Mouse (Mus musculus) forebrain, embryonic 10.5 days (tissue): ENCODE data around the gene Camkmt. TPM values are rescaled to one million over a fixed set of nuclear protein-coding genes. Genes with fewer than 3 reads are reported as not detected.

Experiments
- DNase-seq: peaks from one replicate; pipeline ENCODE4 v3.0.0-alpha.2; 2017; ENCODE audit warnings: low spot score; ENCODE audit errors: extremely low spot score
- H3K27ac ChIP-seq: fragments of 300-500 bp; sonication (generic); 2 replicates; pipeline ENCODE4 v1.5.1; 2016; ENCODE audit warnings: mild to moderate bottlenecking
- H3K27me3 ChIP-seq: fragments of 300-500 bp; sonication (generic); 2 replicates; pipeline ENCODE4 v1.6.1; 2016; ENCODE audit warnings: mild to moderate bottlenecking; ENCODE audit not compliant: poor library complexity, severe bottlenecking
- H3K36me3 ChIP-seq: fragments of 300-500 bp; sonication (generic); replicated peaks from 2 replicates; pipeline ENCODE4 v1.6.1; 2016; ENCODE audit warnings: mild to moderate bottlenecking, moderate library complexity
- H3K4me1 ChIP-seq: fragments of 300-500 bp; sonication (generic); 2 replicates; pipeline ENCODE4 v1.6.1; 2016
- H3K4me3 ChIP-seq: fragments of 300-500 bp; sonication (generic); 2 replicates; pipeline ENCODE4 v1.5.1; 2016; ENCODE audit warnings: mild to moderate bottlenecking, moderate library complexity
- H3K9me3 ChIP-seq: fragments of 300-500 bp; sonication (generic); 2 replicates; pipeline ENCODE4 v1.6.1; 2016; ENCODE audit warnings: mild to moderate bottlenecking, moderate library complexity
- WGBS: fragments of 180-500 bp; shearing (Covaris S2); methylation state at CpG from one replicate; pipeline ENCODE4 v1.1.7; 2016; 5-methylcytosine and 5-hydroxymethylcytosine counted together
- polyA plus RNA-seq: library from polyadenylated mRNA; unstranded; fragments of >200 nt; fragmentation: Nextera tagmentation; extraction: Ambion mirVana; gene quantifications from 2 replicates; pipeline ENCODE4 v1.2.1, GENCODE M21; 2016

Camkmt gene
- polyA plus RNA-seq, 1 experiment from 2014 or later = 14.0 TPM

DNA sequence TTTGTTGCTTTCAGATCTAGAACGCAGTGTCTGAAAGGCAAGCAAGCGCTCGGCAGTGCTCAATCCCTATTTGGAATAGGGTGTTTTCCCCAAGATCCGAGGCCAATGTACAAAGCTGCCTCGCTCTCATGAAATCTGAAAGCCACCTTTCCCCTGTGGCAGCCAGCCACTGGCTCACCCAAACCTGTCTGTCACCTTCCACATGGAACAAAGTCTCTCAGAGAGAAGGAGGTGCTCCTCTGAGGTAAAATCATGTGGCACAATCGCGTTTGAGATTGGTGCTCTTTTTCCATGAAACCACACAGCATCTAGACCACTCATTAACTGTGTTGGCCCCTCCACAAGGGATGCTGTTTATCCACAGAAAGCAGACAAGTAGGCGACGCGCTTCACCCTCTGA, 238.5 kb downstream of the Camkmt start:
- H3K4me3 ChIP-seq = no peak overlapping the region
- no peak overlapping the region for H3K27ac ChIP-seq
- H3K9me3 ChIP-seq = no peaks in the 10 kb centered on the region
- H3K27me3 ChIP-seq = 0 out of 2 replicates have a peak, but pooled peaks cover 6% of the 10 kb centered on the region
- H3K4me1 ChIP-seq = no peaks in the 10 kb centered on the region
- DNase-seq = no peak
- WGBS = 92% methylated on average over 10 of the region's 10 CpGs
- no peaks in the 10 kb centered on the region for H3K36me3 ChIP-seq

DNA sequence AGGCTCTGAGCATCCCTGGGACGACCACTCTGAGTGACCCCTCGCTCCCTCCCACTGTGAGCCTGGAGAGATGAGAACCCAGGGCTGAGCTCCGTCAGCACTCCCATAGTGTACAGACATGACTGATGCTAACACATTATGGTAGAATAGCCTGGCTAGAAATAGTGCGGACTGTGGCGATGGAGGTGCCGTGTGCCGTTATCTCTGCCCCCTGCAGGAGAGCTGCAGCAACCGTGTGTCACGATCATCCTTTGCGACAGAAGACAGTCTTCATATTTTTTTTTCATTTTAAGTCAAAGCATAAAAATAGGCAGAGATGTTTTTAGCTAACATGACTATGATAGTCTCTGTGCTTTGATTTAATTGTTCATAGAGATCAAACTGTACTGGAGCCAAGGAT, 245.1 kb downstream of the Camkmt start:
- 86% methylated on average over 10 of the region's 10 CpGs for WGBS
- Histone ChIP-seq H3K27ac (no peak overlapping the region), H3K9me3 (no peaks in the 10 kb centered on the region), H3K27me3 (0 out of 2 replicates have a peak, but pooled peaks cover 6% of the 10 kb centered on the region), H3K4me1 (peaks cover 7% of the 10 kb centered on the region), H3K4me3 (no peak overlapping the region), H3K36me3 (no peaks in the 10 kb centered on the region)
- DNase-seq = no peak

DNA sequence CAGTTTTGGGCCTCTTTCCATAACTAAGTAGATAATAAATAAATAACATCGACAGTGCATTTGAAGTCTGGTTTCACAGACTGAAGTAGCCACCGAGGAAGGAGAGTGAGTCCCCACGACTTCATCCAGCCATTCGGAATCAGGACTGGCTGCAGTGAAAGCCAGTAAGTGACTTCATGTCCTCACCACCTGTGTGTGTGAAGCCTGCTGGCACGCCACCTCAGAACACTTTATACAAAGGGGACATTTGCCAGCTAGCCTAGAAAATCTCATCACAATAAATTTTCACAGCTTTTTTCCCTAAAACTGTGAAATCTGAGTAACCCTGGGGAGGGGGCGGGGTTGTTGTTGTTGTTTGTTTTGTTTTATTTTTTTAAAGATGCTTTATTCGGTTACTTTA, 247.3 kb downstream of the Camkmt start:
- Histone ChIP-seq H3K36me3 (no peaks in the 10 kb centered on the region), H3K27ac (no peak overlapping the region), H3K4me3 (no peak overlapping the region), H3K27me3 (0 out of 2 replicates have a peak, but pooled peaks cover 6% of the 10 kb centered on the region), H3K9me3 (no peaks in the 10 kb centered on the region), H3K4me1 (peaks cover 14% of the 10 kb centered on the region)
- DNase-seq = no peak
- WGBS = 78% methylated on average over 7 of the region's 7 CpGs

DNA sequence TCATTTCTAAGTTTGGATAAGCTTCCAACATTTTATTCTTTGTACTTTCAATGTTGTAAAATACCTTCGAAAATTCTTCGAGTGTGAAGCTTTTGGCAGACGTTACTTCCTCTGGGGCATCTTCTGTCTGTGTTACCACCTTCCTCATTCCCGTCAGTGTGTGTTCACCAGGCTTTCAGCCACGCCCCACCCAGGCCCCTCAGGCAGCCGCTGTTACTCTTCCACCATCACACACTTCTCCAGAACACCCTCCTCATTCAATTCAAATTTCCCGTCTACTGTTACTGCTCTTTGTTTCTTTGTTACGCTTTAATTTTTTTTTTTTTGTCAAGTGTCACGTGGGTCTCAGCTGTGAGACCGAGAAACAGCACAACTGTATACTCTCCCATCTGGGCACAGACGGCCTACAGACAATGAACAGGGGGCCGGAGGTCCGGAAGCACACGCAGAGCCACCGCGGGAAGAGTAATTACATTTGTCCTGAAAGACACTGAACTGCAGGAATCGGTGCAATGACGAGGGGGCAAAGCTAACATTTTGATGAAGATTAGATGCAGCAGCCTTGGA, 250.9 kb downstream of the Camkmt start:
- no peak for DNase-seq
- Histone ChIP-seq H3K9me3 (no peaks in the 10 kb centered on the region), H3K4me1 (peaks cover 20% of the 10 kb centered on the region), H3K27me3 (no peaks in the 10 kb centered on the region), H3K27ac (no peak overlapping the region), H3K4me3 (no peak overlapping the region), H3K36me3 (no peaks in the 10 kb centered on the region)
- 70% methylated on average over 18 of the region's 18 CpGs for WGBS

DNA sequence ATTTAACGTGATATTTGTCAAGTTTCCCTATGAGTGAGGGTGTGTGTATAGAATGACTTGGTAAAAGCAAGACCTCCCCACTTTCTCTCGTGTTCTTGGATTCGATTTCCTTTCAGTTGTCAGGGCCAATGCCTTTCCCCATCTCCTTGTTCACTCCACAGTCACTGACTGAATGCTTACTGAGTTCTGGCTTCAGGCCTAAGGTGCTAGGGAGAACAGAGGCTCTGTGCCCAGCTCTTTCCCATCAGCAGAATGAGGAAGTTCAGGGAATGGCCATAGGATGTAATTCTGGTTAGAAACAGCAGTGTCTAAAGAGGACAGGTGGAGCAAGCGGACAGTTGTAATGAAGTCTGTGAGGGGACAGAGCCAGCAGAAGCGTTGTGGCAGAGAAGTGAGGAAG, 252.1 kb downstream of the Camkmt start:
- Histone ChIP-seq H3K4me3 (no peak overlapping the region), H3K9me3 (no peaks in the 10 kb centered on the region), H3K27me3 (no peaks in the 10 kb centered on the region), H3K4me1 (peaks cover 13% of the 10 kb centered on the region; the same call in 1 of the 2 replicates), H3K36me3 (no peaks in the 10 kb centered on the region), H3K27ac (no peak overlapping the region)
- DNase-seq = no peak
- WGBS = 92% methylated on average over 5 of the region's 5 CpGs

DNA sequence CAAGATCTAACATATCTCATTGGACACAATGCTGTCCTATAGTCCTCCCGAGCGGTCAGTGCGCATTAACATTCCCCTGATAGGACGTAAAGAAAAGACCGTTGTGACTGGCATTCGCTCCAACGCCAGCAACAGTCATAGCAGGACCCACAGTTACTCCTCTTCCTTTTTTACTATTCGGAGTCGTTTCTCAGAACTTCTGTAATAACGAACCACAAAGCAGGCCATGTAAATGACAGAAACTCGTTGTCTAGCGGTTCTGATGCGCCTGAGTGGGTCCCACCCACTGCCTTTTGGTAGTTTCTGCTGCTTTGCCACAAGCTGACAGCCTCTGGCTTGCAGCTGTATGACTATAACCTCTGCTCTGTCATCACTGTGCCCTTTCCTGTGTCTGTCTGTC, 253.1 kb downstream of the Camkmt start:
- Histone ChIP-seq H3K9me3 (no peaks in the 10 kb centered on the region), H3K4me1 (peaks cover 13% of the 10 kb centered on the region; the same call in 1 of the 2 replicates), H3K27ac (no peak overlapping the region), H3K4me3 (no peak overlapping the region), H3K36me3 (no peaks in the 10 kb centered on the region), H3K27me3 (no peaks in the 10 kb centered on the region)
- no peak for DNase-seq
- 85% methylated on average over 13 of the region's 13 CpGs for WGBS

DNA sequence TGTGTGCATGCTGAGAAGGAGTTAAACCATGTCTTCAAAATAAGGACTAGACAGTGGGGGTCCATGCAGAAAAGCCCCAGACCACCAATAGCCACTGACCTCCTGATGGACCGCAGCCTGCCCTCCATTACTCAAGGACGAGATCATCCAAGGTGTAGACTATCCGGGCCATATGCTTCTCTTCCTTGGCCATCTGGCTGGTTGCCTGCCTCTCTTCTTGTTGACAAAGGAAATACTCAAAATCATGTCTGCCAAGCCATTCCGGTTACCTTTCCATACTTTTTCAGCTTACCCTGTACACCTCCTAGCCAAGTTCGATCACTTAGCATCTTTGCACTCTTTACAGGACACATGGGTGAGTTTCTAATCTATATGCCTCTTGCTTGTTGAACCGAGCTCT, 256.3 kb downstream of the Camkmt start:
- H3K4me3 ChIP-seq = no peak overlapping the region
- peaks cover 16% of the 10 kb centered on the region for H3K4me1 ChIP-seq
- H3K36me3 ChIP-seq = no peaks in the 10 kb centered on the region
- no peak for DNase-seq
- H3K9me3 ChIP-seq = no peaks in the 10 kb centered on the region
- 92% methylated on average over 6 of the region's 6 CpGs for WGBS
- no peak overlapping the region for H3K27ac ChIP-seq
- H3K27me3 ChIP-seq = no peaks in the 10 kb centered on the region

DNA sequence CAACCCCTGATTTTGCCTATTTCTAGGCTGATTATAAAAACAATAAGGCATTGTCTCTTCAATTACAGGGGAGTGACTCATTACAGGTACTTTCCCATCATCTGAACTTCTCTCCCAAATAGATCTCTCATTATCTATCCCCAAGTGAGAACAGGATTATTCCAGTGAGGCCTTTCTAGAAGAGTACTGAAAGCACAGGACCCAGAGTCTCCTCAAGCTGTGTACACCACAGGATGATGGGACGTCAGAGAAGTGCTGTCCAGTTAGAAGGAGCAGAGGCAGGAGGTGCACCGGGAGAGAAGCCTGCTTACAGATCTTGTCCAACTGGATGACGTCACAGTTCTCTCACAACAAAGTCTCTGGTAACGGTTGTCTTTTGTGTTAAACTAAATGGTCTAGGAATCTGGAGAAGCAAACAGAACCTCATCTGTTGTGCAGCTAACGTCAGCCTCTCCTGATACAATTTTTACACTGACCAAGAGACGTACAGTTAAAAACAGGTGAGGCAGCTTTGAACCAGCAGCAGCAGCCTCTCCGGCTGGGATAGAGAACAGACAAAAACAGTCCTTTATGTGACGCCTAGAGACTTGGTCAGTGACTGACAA, 259.1 kb downstream of the Camkmt start:
- Histone ChIP-seq H3K36me3 (no peaks in the 10 kb centered on the region), H3K27ac (no peak overlapping the region), H3K27me3 (no peaks in the 10 kb centered on the region), H3K4me3 (no peak overlapping the region), H3K9me3 (no peaks in the 10 kb centered on the region), H3K4me1 (peaks cover 10% of the 10 kb centered on the region)
- DNase-seq = no peak
- WGBS = 52% methylated on average over 8 of the region's 8 CpGs

DNA sequence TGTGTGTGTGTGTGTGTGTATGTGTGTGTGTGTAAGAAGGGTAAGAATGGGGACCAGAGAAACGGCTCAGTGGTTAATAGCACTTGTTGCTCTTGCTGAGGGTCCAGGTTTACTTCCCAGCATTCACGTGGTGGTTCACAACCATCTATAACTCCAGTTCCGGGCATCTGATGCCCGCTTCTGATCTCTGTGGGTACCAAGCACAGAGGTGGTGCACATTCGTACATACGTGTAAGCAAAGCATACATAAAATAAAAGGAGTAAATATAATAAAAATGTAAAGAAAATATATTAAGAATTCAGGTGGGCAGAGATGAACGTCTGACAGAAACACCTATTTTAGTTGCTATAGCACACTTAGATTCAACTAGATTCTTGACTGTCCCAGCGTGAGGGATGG, 260.9 kb downstream of the Camkmt start:
- no peaks in the 10 kb centered on the region for H3K9me3 ChIP-seq
- H3K27ac ChIP-seq = no peak overlapping the region
- no peak overlapping the region for H3K4me3 ChIP-seq
- H3K36me3 ChIP-seq = no peaks in the 10 kb centered on the region
- H3K4me1 ChIP-seq = peaks cover 10% of the 10 kb centered on the region
- DNase-seq = no peak
- 90% methylated on average over 8 of the region's 8 CpGs for WGBS
- H3K27me3 ChIP-seq = no peaks in the 10 kb centered on the region

DNA sequence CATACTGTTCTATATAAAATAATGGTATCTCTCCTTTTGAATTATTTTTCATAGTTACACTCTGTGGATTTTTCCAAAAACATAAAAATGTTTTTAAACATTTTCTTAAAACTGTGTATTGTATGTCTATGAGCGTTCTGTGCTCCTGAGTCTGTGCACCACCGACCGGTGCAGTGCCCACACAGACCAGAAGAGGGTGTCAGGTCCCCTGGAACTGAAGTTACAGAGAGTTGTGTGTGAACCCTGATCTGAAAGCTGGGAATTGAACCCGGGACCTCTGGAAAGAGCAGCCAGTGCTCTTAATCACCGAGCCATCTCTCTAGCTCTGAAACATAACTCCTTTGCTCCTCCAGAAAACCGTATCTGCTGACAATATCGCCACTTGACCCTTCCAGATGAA, 262.4 kb downstream of the Camkmt start:
- Histone ChIP-seq H3K9me3 (no peaks in the 10 kb centered on the region), H3K27ac (no peak overlapping the region), H3K36me3 (no peaks in the 10 kb centered on the region), H3K4me3 (no peak overlapping the region), H3K27me3 (no peaks in the 10 kb centered on the region), H3K4me1 (peaks cover 10% of the 10 kb centered on the region)
- 86% methylated on average over 7 of the region's 7 CpGs for WGBS
- no peak for DNase-seq

DNA sequence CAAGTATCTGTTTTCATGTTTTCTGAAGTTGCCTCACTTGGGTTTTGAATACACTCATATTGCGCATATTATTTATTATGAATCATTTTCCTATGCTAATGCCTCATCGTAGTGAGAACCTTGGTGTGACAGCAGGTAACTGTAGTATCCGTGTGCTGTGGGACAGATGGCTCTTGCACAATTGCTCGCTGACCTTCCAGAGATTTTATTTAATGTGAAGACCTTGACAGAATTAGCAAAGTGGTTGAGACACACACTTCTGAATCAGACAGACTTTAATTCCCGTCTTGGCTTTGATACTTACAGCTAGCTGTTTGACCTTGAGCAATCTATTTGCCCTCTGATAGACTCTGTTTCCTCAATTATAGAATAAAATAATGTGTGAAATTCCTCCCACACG, 262.8 kb downstream of the Camkmt start:
- Histone ChIP-seq H3K36me3 (no peaks in the 10 kb centered on the region), H3K4me3 (no peak overlapping the region), H3K27me3 (no peaks in the 10 kb centered on the region), H3K9me3 (no peaks in the 10 kb centered on the region), H3K27ac (no peak overlapping the region), H3K4me1 (peaks cover 10% of the 10 kb centered on the region)
- WGBS = 95% methylated on average over 6 of the region's 6 CpGs
- DNase-seq = no peak

DNA sequence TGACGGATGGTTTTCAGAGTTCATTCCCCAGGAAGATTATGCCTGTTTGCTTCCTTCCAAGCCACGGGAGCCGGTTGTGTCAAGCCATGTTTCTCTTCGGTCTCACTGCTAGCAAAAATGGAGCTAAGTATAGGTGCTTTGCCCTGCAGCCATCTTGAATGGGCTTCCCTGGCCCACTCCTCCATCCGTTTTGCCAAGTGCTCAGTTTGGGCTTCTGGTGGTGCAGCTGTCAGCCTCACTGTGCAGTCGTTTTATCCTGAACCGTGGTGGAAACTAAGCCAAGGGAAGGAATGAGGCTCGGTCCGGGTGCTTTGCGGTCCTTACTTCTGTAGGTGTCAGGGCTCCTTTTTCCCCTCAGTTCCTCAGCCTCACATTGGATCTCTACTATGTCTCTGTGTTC, 263.3 kb downstream of the Camkmt start:
- Histone ChIP-seq H3K9me3 (no peaks in the 10 kb centered on the region), H3K36me3 (no peaks in the 10 kb centered on the region), H3K4me1 (peaks cover 10% of the 10 kb centered on the region), H3K27ac (no peak overlapping the region), H3K4me3 (no peak overlapping the region), H3K27me3 (no peaks in the 10 kb centered on the region)
- DNase-seq = no peak
- whole genome bisulfite sequencing = 91% methylated on average over 10 of the region's 10 CpGs

DNA sequence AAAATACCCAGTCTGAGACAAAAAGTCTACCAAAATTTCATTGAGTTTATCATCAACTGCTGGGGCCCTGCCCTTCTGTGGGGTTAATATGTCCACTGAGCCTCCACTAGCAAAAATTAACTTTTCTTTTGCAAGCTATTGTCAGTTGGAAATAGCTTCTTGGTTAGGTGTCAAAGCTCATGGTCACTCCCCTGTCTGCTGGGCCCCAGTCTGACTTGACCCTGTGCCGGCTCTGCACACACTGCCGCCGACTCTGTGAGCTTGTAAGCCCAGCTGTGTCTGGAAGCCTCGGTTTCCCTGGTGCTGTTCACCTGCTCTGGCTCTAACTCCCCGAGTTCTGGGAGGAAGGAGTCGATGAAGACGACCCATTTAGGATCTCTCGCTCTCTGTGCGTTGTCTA, 265.0 kb downstream of the Camkmt start:
- Histone ChIP-seq H3K27ac (no peak overlapping the region), H3K27me3 (no peaks in the 10 kb centered on the region), H3K4me3 (no peak overlapping the region), H3K36me3 (no peaks in the 10 kb centered on the region), H3K4me1 (no peaks in the 10 kb centered on the region), H3K9me3 (no peaks in the 10 kb centered on the region; the same call in 1 of the 2 replicates)
- 91% methylated on average over 9 of the region's 9 CpGs for WGBS
- no peak for DNase-seq
